Mouse (Mus musculus) G1E (cell line): ENCODE measurements around the gene Sag.

Source experiments
- CTCF ChIP-seq: IDR thresholded peaks from 2 replicates; pipeline ENCODE4 v1.5.1; 2012; ENCODE audit warnings: low read depth, low read length, inconsistent platforms, mixed read lengths
- POLR2AphosphoS5 ChIP-seq: IDR thresholded peaks from 2 replicates; pipeline ENCODE4 v1.6.1; 2012; ENCODE audit warnings: low read depth, low read length, inconsistent platforms; ENCODE audit not compliant: insufficient replicate concordance
- TAL1 ChIP-seq: conservative IDR thresholded peaks from 2 replicates; pipeline ENCODE4 v1.6.1; 2012; ENCODE audit warnings: low read depth, low read length, inconsistent platforms, mixed read lengths

DNA sequence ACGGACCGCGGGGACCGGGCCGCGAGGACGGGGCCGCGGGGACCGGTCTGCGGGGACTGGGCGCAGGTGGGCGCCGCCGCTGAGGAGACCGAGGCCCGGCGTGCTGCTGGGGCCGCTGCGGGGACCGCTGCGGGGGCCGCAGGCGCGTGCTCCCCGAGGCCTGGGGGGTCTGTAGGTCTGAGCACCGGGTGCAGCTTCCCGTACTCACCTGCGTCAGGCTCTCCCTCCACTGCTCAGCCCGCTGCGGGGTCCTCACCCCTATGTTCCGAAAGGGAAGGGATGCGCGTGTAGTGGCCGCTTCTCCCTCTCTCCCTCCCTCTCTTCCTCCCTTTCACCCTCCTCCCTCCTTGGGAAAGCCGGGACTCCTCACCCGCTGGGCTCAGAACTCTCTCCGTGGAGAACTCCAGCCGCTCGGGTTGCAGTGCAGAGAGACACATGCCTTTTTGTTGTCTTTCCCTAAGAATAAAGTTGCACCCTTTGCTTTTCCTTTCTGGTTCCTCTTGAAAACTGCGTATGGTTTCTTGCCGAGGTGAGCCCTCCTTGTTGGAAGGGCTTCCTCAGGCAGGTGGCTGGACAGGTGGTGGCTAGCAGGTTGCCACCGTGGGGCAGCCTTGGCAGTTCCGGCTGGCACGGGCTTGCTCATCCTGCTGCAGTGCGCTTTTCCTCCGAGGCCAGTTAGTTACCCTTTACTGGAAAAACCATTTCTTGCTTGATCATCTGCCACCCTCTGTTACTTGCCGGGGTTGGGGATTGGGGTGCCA, 50.3 kb downstream of the Sag start:
- TF ChIP-seq CTCF, result no peak
- TF ChIP-seq POLR2AphosphoS5, result no peak
- TF ChIP-seq TAL1, result no peak
